Mouse (Mus musculus) heart, postnatal 4 days (tissue): Measurements from ENCODE around the gene Tinf2. TPM values are rescaled to one million over a fixed set of nuclear protein-coding genes. Genes with fewer than 3 reads are reported as not detected.

Experiments
- DNase-seq: peaks from one replicate; pipeline ENCODE4 v3.0.0; 2021
- total RNA-seq, 2 experiments: library from RNA; stranded (reverse); gene quantifications; 2 replicates each; pipeline ENCODE4 v1.2.3; 2021

The Tinf2 gene
- total RNA-seq, 2 experiments from 2014 or later, result 23.4 to 25.7 TPM

- no peak for DNase-seq
Observed at GRCm38 (mm10) chr14:55702761-55703160, 21.1 kb upstream of the Tinf2 start.

GRCm38 (mm10) chr14:55701131-55701530 is 19.5 kb upstream of the Tinf2 start:
- DNase-seq, result no peak

GRCm38 (mm10) chr14:55697226-55697625 is 15.6 kb upstream of the Tinf2 start:
- DNase-seq, result no peak

GRCm38 (mm10) chr14:55689433-55689832 is 7.8 kb upstream of the Tinf2 start:
- DNase-seq, result no peak

- DNase-seq, result no peak
Observed at GRCm38 (mm10) chr14:55682118-55682493, 486 bp upstream of the Tinf2 start.

- DNase-seq, result no peak
Observed at GRCm38 (mm10) chr14:55677615-55678014, 4.0 kb downstream of the Tinf2 start.

- DNase-seq, result no peak
Observed at GRCm38 (mm10) chr14:55672741-55673060, 8.9 kb downstream of the Tinf2 start.

- peak; percentile 86 for DNase-seq
Observed at GRCm38 (mm10) chr14:55671833-55672740, 9.5 kb downstream of the Tinf2 start, which contains the start of the genes Gmpr2 and Nedd8. Gene Gmpr2, plus strand, starts transcription at chr14:55671941. Gene Nedd8, minus strand, starts transcription at chr14:55672124.

GRCm38 (mm10) chr14:55671486-55671832 is 10.2 kb downstream of the Tinf2 start:
- DNase-seq, result no peak

GRCm38 (mm10) chr14:55660636-55661035 is 21.0 kb downstream of the Tinf2 start:
- no peak for DNase-seq

- peak; percentile 83 for DNase-seq
Observed at GRCm38 (mm10) chr14:55659960-55660573, 21.6 kb downstream of the Tinf2 start, which contains the start of gene Mdp1. Gene Mdp1, minus strand, starts transcription at chr14:55660508.

- DNase-seq, result no peak
Observed at GRCm38 (mm10) chr14:55658011-55658410, 23.6 kb downstream of the Tinf2 start.

GRCm38 (mm10) chr14:55656935-55657334 is 24.7 kb downstream of the Tinf2 start:
- DNase-seq, result no peak

- DNase-seq, result no peak
Observed at GRCm38 (mm10) chr14:55651528-55651927, 30.1 kb downstream of the Tinf2 start.

- no peak for DNase-seq
Observed at GRCm38 (mm10) chr14:55649884-55650283, 31.7 kb downstream of the Tinf2 start, which contains the start of gene Tssk4. Gene Tssk4, plus strand, starts transcription at chr14:55650184.

GRCm38 (mm10) chr14:55644261-55644888 is 37.2 kb downstream of the Tinf2 start:
- DNase-seq, result peak; percentile 18

GRCm38 (mm10) chr14:55643060-55643907 is 38.3 kb downstream of the Tinf2 start, which contains the start of gene Tm9sf1:
Gene Tm9sf1, minus strand, starts transcription at chr14:55643806.
- peak; percentile 86 for DNase-seq

- no peak for DNase-seq
Observed at GRCm38 (mm10) chr14:55642679-55643059, 39.0 kb downstream of the Tinf2 start.

GRCm38 (mm10) chr14:55641291-55641690 is 40.3 kb downstream of the Tinf2 start:
- no peak for DNase-seq

- no peak for DNase-seq
Observed at GRCm38 (mm10) chr14:55640816-55641215, 40.8 kb downstream of the Tinf2 start.

GRCm38 (mm10) chr14:55637795-55638194 is 43.8 kb downstream of the Tinf2 start, which contains the start of gene Gm49378:
Gene Gm49378, minus strand, starts transcription at chr14:55637895.
- DNase-seq, result no peak

GRCm38 (mm10) chr14:55635523-55636007 is 46.1 kb downstream of the Tinf2 start, which contains the start of gene Ipo4:
Gene Ipo4, minus strand, starts transcription at chr14:55635957.
- peak; percentile 90 for DNase-seq
